Mouse (Mus musculus) heart, embryonic 11.5 days (tissue): ENCODE data around the gene Ifna14. TPM values are rescaled to one million over a fixed set of nuclear protein-coding genes. Genes with fewer than 3 reads are reported as not detected.
"Not testable (repeated sequence)": the region's sequence is repeated elsewhere in the genome, so short reads cannot be mapped to it uniquely, and the experiment has no call there.

Experiments used
- ATAC-seq: fragments of 200-750 bp; cut with Nextera tagmentation; replicated peaks from 2 replicates; pipeline ENCODE4 v1.8.0; 2017; ENCODE audit warnings: moderate library complexity; ENCODE audit not compliant: insufficient number of reproducible peaks, low FRiP score, low TSS enrichment
- H3K27ac ChIP-seq: fragments of 300-500 bp; sonication (generic); 2 replicates; pipeline ENCODE4 v1.5.1; 2014; ENCODE audit warnings: mild to moderate bottlenecking, low read depth, low read length
- H3K27me3 ChIP-seq: fragments of 300-500 bp; sonication (generic); 2 replicates; pipeline ENCODE4 v1.6.1; 2014; ENCODE audit warnings: mild to moderate bottlenecking, low read length, mixed read lengths; ENCODE audit not compliant: control insufficient read depth, insufficient read depth
- H3K36me3 ChIP-seq: fragments of 300-500 bp; sonication (generic); 2 replicates; pipeline ENCODE4 v1.6.1; 2014; ENCODE audit warnings: mild to moderate bottlenecking, low read length, moderate library complexity, mixed read lengths; ENCODE audit not compliant: control insufficient read depth, insufficient read depth
- H3K4me1 ChIP-seq: fragments of 300-500 bp; sonication (generic); 2 replicates; pipeline ENCODE4 v1.6.1; 2014; ENCODE audit warnings: low read length; ENCODE audit not compliant: control insufficient read depth, insufficient read depth
- H3K4me2 ChIP-seq: fragments of 300-500 bp; sonication (generic); 2 replicates; pipeline ENCODE4 v1.6.1; 2014; ENCODE audit warnings: mild to moderate bottlenecking, moderate library complexity
- H3K4me3 ChIP-seq: fragments of 300-500 bp; sonication (generic); 2 replicates; pipeline ENCODE4 v1.5.1; 2014; ENCODE audit warnings: low read depth, low read length
- H3K9ac ChIP-seq: fragments of 300-500 bp; sonication (generic); 2 replicates; pipeline ENCODE4 v1.6.1; 2014; ENCODE audit warnings: mild to moderate bottlenecking, low read depth, low read length, moderate library complexity
- H3K9me3 ChIP-seq: fragments of 300-500 bp; sonication (generic); replicated peaks from 2 replicates; pipeline ENCODE4 v1.6.1; 2016; ENCODE audit warnings: low read length; ENCODE audit not compliant: control insufficient read depth
- WGBS: fragments of 180-500 bp; shearing (Covaris S2); extraction: QIAGEN DNeasy Blood & Tissue Kit; methylation state at CpG from one replicate; pipeline ENCODE4 v1.1.7; 2014; ENCODE audit not compliant: insufficient replicate concordance; 5-methylcytosine and 5-hydroxymethylcytosine counted together
- polyA plus RNA-seq: library from polyadenylated mRNA; unstranded; fragments of >200 nt; fragmentation: Nextera tagmentation; extraction: Ambion mirVana; gene quantifications from 2 replicates; pipeline ENCODE4 v1.2.1, GENCODE M21; 2014

Gene Ifna14
- not detected in 2 replicates for polyA plus RNA-seq

DNA sequence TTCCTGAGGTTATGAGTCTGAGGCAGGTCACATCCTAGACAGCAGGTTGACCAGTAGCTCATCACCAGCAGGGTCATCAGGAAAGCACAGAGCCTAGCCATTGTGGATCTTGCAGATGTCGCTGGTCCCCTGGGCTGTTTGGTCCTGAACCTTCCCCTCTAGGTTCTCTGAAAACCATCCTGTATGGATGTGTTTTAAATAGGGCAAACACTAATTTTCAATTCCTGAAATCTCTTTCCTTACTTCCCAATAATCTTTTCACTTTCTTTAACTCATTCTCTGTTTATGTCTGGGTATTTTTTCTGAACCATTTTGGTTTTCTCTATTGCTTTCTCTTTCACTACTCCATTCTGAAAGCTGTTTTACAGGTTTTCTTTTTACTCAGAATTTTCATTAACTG lies at the start of gene Ifna14:
Ifna14 (minus strand) TSS at position 101 of the 400 bp plus-strand sequence.
- H3K4me3 ChIP-seq = no peak within 1 kb of the TSS
- no peaks in the 10 kb centered on the region for H3K9me3 ChIP-seq
- H3K27me3 ChIP-seq = no peaks in the 10 kb centered on the region
- no peak for ATAC-seq
- no peak within 1 kb of the TSS for H3K4me2 ChIP-seq
- no peak within 1 kb of the TSS for H3K27ac ChIP-seq
- H3K4me1 ChIP-seq = no peaks in the 10 kb centered on the region
- H3K9ac ChIP-seq = no peak within 1 kb of the TSS
- H3K36me3 ChIP-seq = no peaks in the 10 kb centered on the region
- WGBS = 71% methylated on average over 1 of the region's 1 CpGs

DNA sequence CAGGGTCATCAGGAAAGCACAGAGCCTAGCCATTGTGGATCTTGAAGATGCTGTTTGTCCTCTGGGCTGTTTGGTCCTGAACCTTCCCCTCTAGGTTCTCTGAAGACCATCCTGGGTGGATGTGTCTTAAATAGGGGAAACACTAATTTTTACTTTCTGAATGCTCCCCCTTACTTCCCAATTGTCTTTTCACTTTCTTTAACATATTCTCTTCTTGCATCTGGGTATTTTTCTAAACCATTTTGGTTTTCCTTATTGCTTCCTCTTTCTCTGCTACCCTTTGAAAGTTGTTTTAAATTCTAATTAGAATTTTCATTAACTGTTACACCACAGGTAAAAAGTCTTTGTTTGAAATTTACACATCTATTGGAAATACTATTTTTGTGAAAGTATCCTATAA lies 31.7 kb upstream of the Ifna14 start, which contains the start of gene Ifna12:
Ifna12 (minus strand) TSS at position 101 of the 400 bp plus-strand sequence.
- Histone ChIP-seq H3K27me3 (no peaks in the 10 kb centered on the region), H3K9me3 (no peaks in the 10 kb centered on the region), H3K36me3 (no peaks in the 10 kb centered on the region), H3K4me2 (no peak within 1 kb of the TSS), H3K9ac (no peak within 1 kb of the TSS), H3K4me1 (no peaks in the 10 kb centered on the region), H3K27ac (no peak within 1 kb of the TSS), H3K4me3 (no peak within 1 kb of the TSS)
- ATAC-seq = no peak

GRCm38 (mm10) chr4:88592285-88592684 lies 20.7 kb upstream of the Ifna14 start, which contains the start of gene Ifna9:
TSS of gene Ifna9 (minus strand) at chr4:88592385.
- ATAC-seq = no peak
- Histone ChIP-seq H3K9me3 (no peaks in the 10 kb centered on the region), H3K9ac (no peak within 1 kb of the TSS), H3K4me2 (no peak within 1 kb of the TSS), H3K27me3 (no peaks in the 10 kb centered on the region), H3K4me3 (no peak within 1 kb of the TSS), H3K27ac (no peak within 1 kb of the TSS), H3K4me1 (no peaks in the 10 kb centered on the region), H3K36me3 (no peaks in the 10 kb centered on the region)
- 74% methylated on average over 1 of the region's 1 CpGs for WGBS

- WGBS = 90% methylated on average over 1 of the region's 1 CpGs
- Histone ChIP-seq H3K36me3 (no peaks in the 10 kb centered on the region), H3K27ac (no peak overlapping the region), H3K4me2 (no peak overlapping the region), H3K9ac (no peak overlapping the region), H3K4me1 (no peaks in the 10 kb centered on the region), H3K9me3 (no peaks in the 10 kb centered on the region), H3K27me3 (no peaks in the 10 kb centered on the region), H3K4me3 (no peak overlapping the region)
- no peak for ATAC-seq
These were observed 9.8 kb downstream of the Ifna14 start for GRCm38 (mm10) chr4:88561791-88562190.

- H3K9me3 ChIP-seq, H3K4me1 ChIP-seq, H3K27ac ChIP-seq, H3K9ac ChIP-seq, H3K4me2 ChIP-seq, H3K4me3 ChIP-seq, H3K36me3 ChIP-seq, H3K27me3 ChIP-seq, ATAC-seq: not testable (repeated sequence)
These were observed 13.5 kb downstream of the Ifna14 start, which contains the start of gene Ifna15 for GRCm38 (mm10) chr4:88558145-88558544. TSS of gene Ifna15 (minus strand) at chr4:88558245.

GRCm38 (mm10) chr4:88550161-88550945 lies 21.2 kb downstream of the Ifna14 start:
- ATAC-seq = peak; percentile 57; the same call in 1 of the 2 replicates
- Histone ChIP-seq H3K4me1 (no peaks in the 10 kb centered on the region), H3K9me3 (no peaks in the 10 kb centered on the region), H3K36me3 (no peaks in the 10 kb centered on the region), H3K9ac (no peak overlapping the region; the same call in 1 of the 2 replicates), H3K4me3 (peak overlapping the region; percentile 40), H3K27ac (no peak overlapping the region), H3K4me2 (peak overlapping the region; percentile 70), H3K27me3 (no peaks in the 10 kb centered on the region)
- 31% methylated on average over 22 of the region's 22 CpGs for WGBS

DNA sequence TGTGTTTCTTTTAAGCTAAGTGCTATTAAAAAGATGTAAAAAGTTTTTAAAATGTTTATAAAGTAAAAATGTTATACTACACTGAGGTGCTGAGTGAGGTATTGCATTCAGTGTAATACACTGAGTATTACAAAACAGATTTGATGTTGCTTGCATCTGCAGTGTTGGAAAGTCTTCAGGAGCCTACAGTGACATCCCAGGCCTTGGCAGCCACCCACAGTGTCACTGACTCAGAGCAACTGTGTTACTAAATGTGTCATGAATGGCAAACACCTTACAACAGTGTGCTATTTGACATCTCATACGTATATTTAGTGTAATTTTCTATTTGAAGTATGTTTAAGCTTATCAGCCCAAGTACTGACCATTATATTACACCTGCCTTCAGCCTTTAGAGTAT lies 23.6 kb downstream of the Ifna14 start:
- no peak overlapping the region for H3K9ac ChIP-seq
- H3K27ac ChIP-seq = no peak overlapping the region
- H3K4me2 ChIP-seq = no peak overlapping the region
- no peak for ATAC-seq
- H3K9me3 ChIP-seq = no peaks in the 10 kb centered on the region
- no peak overlapping the region for H3K4me3 ChIP-seq
- H3K36me3 ChIP-seq = no peaks in the 10 kb centered on the region
- no peaks in the 10 kb centered on the region for H3K27me3 ChIP-seq
- 74% methylated on average over 1 of the region's 1 CpGs for WGBS
- no peaks in the 10 kb centered on the region for H3K4me1 ChIP-seq

DNA sequence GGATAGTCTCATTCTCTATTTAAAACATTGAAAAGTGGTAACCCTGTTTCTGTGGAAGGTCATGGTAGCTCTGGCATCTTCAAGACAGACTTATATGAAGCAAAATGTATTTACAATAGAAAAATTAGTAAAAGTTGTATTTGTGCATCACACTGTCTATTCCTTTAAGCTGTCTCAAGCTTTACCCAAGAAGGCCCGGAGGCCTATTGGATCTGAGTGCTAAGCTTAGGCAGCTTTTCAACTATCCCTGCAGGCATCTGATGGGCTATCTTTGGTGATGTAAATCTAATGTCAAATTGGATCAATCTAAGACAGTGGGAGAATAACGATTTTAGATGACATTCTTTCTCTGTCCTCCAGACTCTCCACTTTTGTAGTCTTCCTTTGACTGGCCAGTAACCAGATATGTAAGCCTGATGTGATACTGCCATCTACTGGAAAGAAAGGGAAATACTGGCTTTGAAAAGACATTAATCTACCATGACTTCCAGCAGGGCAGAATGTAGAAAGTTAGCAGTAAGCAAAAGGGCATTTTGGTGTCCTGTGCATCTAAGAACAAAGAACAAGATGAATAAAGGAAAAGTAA lies 27.9 kb downstream of the Ifna14 start:
- H3K27ac ChIP-seq = no peak overlapping the region
- H3K36me3 ChIP-seq = no peaks in the 10 kb centered on the region
- no peak overlapping the region for H3K4me2 ChIP-seq
- no peaks in the 10 kb centered on the region for H3K4me1 ChIP-seq
- H3K9me3 ChIP-seq = no peaks in the 10 kb centered on the region
- WGBS = 49% methylated on average over 2 of the region's 2 CpGs
- ATAC-seq = no peak
- no peak overlapping the region for H3K9ac ChIP-seq
- no peaks in the 10 kb centered on the region for H3K27me3 ChIP-seq
- no peak overlapping the region for H3K4me3 ChIP-seq
